Mouse (Mus musculus) erythroblast, embryonic 14.5 days (primary cell): ENCODE measurements around the gene Ttc39b.

Experiments
- GATA1 ChIP-seq: IDR thresholded peaks from 2 replicates; pipeline ENCODE4 v1.6.1; 2012; ENCODE audit warnings: low read length, inconsistent platforms, mixed read lengths
- TAL1 ChIP-seq: IDR thresholded peaks from 3 replicates; pipeline ENCODE4 v1.6.1; 2012; ENCODE audit warnings: low read length, inconsistent platforms, mixed read lengths

GRCm38 (mm10) chr4:83210437-83210836, 113.6 kb downstream of the Ttc39b start:
- TF ChIP-seq GATA1: no peak
- TF ChIP-seq TAL1: no peak
